Mouse (Mus musculus): ENCODE data around the gene Srf. TPM values are rescaled to one million over a fixed set of nuclear protein-coding genes. Genes with fewer than 3 reads are reported as not detected.
A peak's percentile ranks its signal among the peaks of the same experiment; 100 is the strongest.

Gene Srf
- polyA plus RNA-seq, 1 experiment from 2014 or later = 9.2 TPM

GRCm38 (mm10) chr17:46546995-46547394, 9.0 kb downstream of the Srf start:
- Histone ChIP-seq H3K9ac (ENCODE audit: low read depth, low read length) (no peak overlapping the region), H3K27me3 (replicated peaks; ENCODE audit: control insufficient read depth, insufficient read depth, low read length) (peaks cover 36% of the 10 kb centered on the region), H3K9me3 (ENCODE audit: control insufficient read depth, low read length) (no peaks in the 10 kb centered on the region), H3K36me3 (ENCODE audit: control insufficient read depth, insufficient read depth, low read length) (peaks cover 27% of the 10 kb centered on the region), H3K4me1 (replicated peaks; ENCODE audit: control insufficient read depth, insufficient read depth, low read length) (peaks cover 20% of the 10 kb centered on the region), H3K4me3 (ENCODE audit: low read depth, low read length) (no peak overlapping the region), H3K4me2 (no peak overlapping the region; the same call in 1 of the 2 replicates), H3K27ac (ENCODE audit: low read depth, low read length) (no peak overlapping the region)
- ATAC-seq (replicated peaks; ENCODE audit: low FRiP score) (no peak), DNase-seq (ENCODE audit: low spot score) (no peak)
- 23% methylated on average over 8 of the region's 8 CpGs for WGBS

- peak overlapping the region; percentile 44; the same call in 1 of the 2 replicates for H3K9ac ChIP-seq (ENCODE audit: low read depth, low read length)
- H3K27ac ChIP-seq (ENCODE audit: low read depth, low read length) = no peak overlapping the region
Observed at GRCm38 (mm10) chr17:46546591-46546990, 9.4 kb downstream of the Srf start.

GRCm38 (mm10) chr17:46545813-46546564, 10.0 kb downstream of the Srf start, which contains the start of gene Cul9:
Gene Cul9 (minus strand): TSS chr17:46546388.
- H3K36me3 ChIP-seq (ENCODE audit: control insufficient read depth, insufficient read depth, low read length) = peaks cover 20% of the 10 kb centered on the region
- H3K9ac ChIP-seq (ENCODE audit: low read depth, low read length) = peak within 1 kb of the TSS; percentile 44
- no peak within 1 kb of the TSS for H3K27ac ChIP-seq (ENCODE audit: low read depth, low read length)
- H3K27me3 ChIP-seq (replicated peaks; ENCODE audit: control insufficient read depth, insufficient read depth, low read length) = peaks cover 36% of the 10 kb centered on the region
- no peaks in the 10 kb centered on the region for H3K9me3 ChIP-seq (ENCODE audit: control insufficient read depth, low read length)
- DNase-seq (ENCODE audit: low spot score) (peak; percentile 53), ATAC-seq (replicated peaks; ENCODE audit: low FRiP score) (no peak)
- H3K4me1 ChIP-seq (replicated peaks; ENCODE audit: control insufficient read depth, insufficient read depth, low read length) = peaks cover 20% of the 10 kb centered on the region
- WGBS = 5% methylated on average over 48 of the region's 49 CpGs
- peak within 1 kb of the TSS; percentile 75 for H3K4me2 ChIP-seq
- peak within 1 kb of the TSS; percentile 49 for H3K4me3 ChIP-seq (ENCODE audit: low read depth, low read length)

More at GRCm38 (mm10) chr17:46546591-46546990, 9.4 kb downstream of the Srf start:
- WGBS = 23% methylated on average over 7 of the region's 7 CpGs
- ATAC-seq (replicated peaks; ENCODE audit: low FRiP score) (no peak), DNase-seq (ENCODE audit: low spot score) (no peak)
- Histone ChIP-seq H3K27me3 (replicated peaks; ENCODE audit: control insufficient read depth, insufficient read depth, low read length) (peaks cover 36% of the 10 kb centered on the region), H3K4me2 (peak overlapping the region; percentile 75), H3K9me3 (ENCODE audit: control insufficient read depth, low read length) (no peaks in the 10 kb centered on the region), H3K36me3 (ENCODE audit: control insufficient read depth, insufficient read depth, low read length) (peaks cover 25% of the 10 kb centered on the region), H3K4me3 (ENCODE audit: low read depth, low read length) (peak overlapping the region; percentile 49), H3K4me1 (replicated peaks; ENCODE audit: control insufficient read depth, insufficient read depth, low read length) (peaks cover 20% of the 10 kb centered on the region)

GRCm38 (mm10) chr17:46543661-46544060, 12.3 kb downstream of the Srf start:
- Histone ChIP-seq H3K27ac (ENCODE audit: low read depth, low read length) (no peak overlapping the region), H3K9me3 (ENCODE audit: control insufficient read depth, low read length) (no peaks in the 10 kb centered on the region), H3K27me3 (replicated peaks; ENCODE audit: control insufficient read depth, insufficient read depth, low read length) (peaks cover 50% of the 10 kb centered on the region), H3K4me1 (replicated peaks; ENCODE audit: control insufficient read depth, insufficient read depth, low read length) (peaks cover 20% of the 10 kb centered on the region), H3K36me3 (ENCODE audit: control insufficient read depth, insufficient read depth, low read length) (peaks cover 4% of the 10 kb centered on the region), H3K9ac (ENCODE audit: low read depth, low read length) (no peak overlapping the region), H3K4me3 (ENCODE audit: low read depth, low read length) (no peak overlapping the region), H3K4me2 (no peak overlapping the region)
- WGBS = 84% methylated on average over 12 of the region's 12 CpGs
- ATAC-seq (replicated peaks; ENCODE audit: low FRiP score) (no peak), DNase-seq (ENCODE audit: low spot score) (no peak)

GRCm38 (mm10) chr17:46525579-46526307, 30.2 kb downstream of the Srf start:
- Histone ChIP-seq H3K27me3 (replicated peaks; ENCODE audit: control insufficient read depth, insufficient read depth, low read length) (peaks cover 17% of the 10 kb centered on the region), H3K9me3 (ENCODE audit: control insufficient read depth, low read length) (no peaks in the 10 kb centered on the region), H3K4me3 (ENCODE audit: low read depth, low read length) (no peak overlapping the region), H3K9ac (ENCODE audit: low read depth, low read length) (no peak overlapping the region), H3K36me3 (ENCODE audit: control insufficient read depth, insufficient read depth, low read length) (no peaks in the 10 kb centered on the region), H3K4me1 (replicated peaks; ENCODE audit: control insufficient read depth, insufficient read depth, low read length) (peaks cover 3% of the 10 kb centered on the region), H3K27ac (ENCODE audit: low read depth, low read length) (no peak overlapping the region), H3K4me2 (no peak overlapping the region)
- ATAC-seq (replicated peaks; ENCODE audit: low FRiP score) (no peak), DNase-seq (ENCODE audit: low spot score) (peak; percentile 62)
- WGBS = 33% methylated on average over 12 of the region's 12 CpGs

- no peak overlapping the region for H3K4me2 ChIP-seq
- WGBS = 65% methylated on average over 10 of the region's 10 CpGs
- no peak overlapping the region for H3K27ac ChIP-seq (ENCODE audit: low read depth, low read length)
- H3K27me3 ChIP-seq (replicated peaks; ENCODE audit: control insufficient read depth, insufficient read depth, low read length) = peaks cover 24% of the 10 kb centered on the region
- no peak for DNase-seq (ENCODE audit: low spot score)
- peaks cover 4% of the 10 kb centered on the region for H3K4me1 ChIP-seq (replicated peaks; ENCODE audit: control insufficient read depth, insufficient read depth, low read length)
- H3K9ac ChIP-seq (ENCODE audit: low read depth, low read length) = no peak overlapping the region
- no peaks in the 10 kb centered on the region for H3K9me3 ChIP-seq (ENCODE audit: control insufficient read depth, low read length)
- no peaks in the 10 kb centered on the region for H3K36me3 ChIP-seq (ENCODE audit: control insufficient read depth, insufficient read depth, low read length)
- no peak for ATAC-seq (replicated peaks; ENCODE audit: low FRiP score)
- no peak overlapping the region for H3K4me3 ChIP-seq (ENCODE audit: low read depth, low read length)
Observed at GRCm38 (mm10) chr17:46525065-46525464, 30.9 kb downstream of the Srf start.

GRCm38 (mm10) chr17:46521963-46522668, 33.9 kb downstream of the Srf start:
- ATAC-seq (replicated peaks; ENCODE audit: low FRiP score) = no peak
- H3K4me1 ChIP-seq (replicated peaks; ENCODE audit: control insufficient read depth, insufficient read depth, low read length) = peaks cover 4% of the 10 kb centered on the region
- no peak overlapping the region for H3K4me2 ChIP-seq
- no peak overlapping the region for H3K4me3 ChIP-seq (ENCODE audit: low read depth, low read length)
- no peak for DNase-seq (ENCODE audit: low spot score)
- WGBS = 48% methylated on average over 24 of the region's 24 CpGs
- peaks cover 34% of the 10 kb centered on the region for H3K27me3 ChIP-seq (replicated peaks; ENCODE audit: control insufficient read depth, insufficient read depth, low read length)
- H3K27ac ChIP-seq (ENCODE audit: low read depth, low read length) = no peak overlapping the region
- H3K9ac ChIP-seq (ENCODE audit: low read depth, low read length) = no peak overlapping the region
- no peaks in the 10 kb centered on the region for H3K9me3 ChIP-seq (ENCODE audit: control insufficient read depth, low read length)
- no peaks in the 10 kb centered on the region for H3K36me3 ChIP-seq (ENCODE audit: control insufficient read depth, insufficient read depth, low read length)

GRCm38 (mm10) chr17:46521174-46521573, 34.8 kb downstream of the Srf start:
- Histone ChIP-seq H3K4me3 (ENCODE audit: low read depth, low read length) (peak overlapping the region; percentile 1; the same call in 1 of the 2 replicates), H3K9me3 (ENCODE audit: control insufficient read depth, low read length) (no peaks in the 10 kb centered on the region), H3K36me3 (ENCODE audit: control insufficient read depth, insufficient read depth, low read length) (no peaks in the 10 kb centered on the region), H3K27ac (ENCODE audit: low read depth, low read length) (no peak overlapping the region), H3K4me1 (replicated peaks; ENCODE audit: control insufficient read depth, insufficient read depth, low read length) (peaks cover 4% of the 10 kb centered on the region), H3K9ac (ENCODE audit: low read depth, low read length) (no peak overlapping the region), H3K4me2 (peak overlapping the region; percentile 50), H3K27me3 (replicated peaks; ENCODE audit: control insufficient read depth, insufficient read depth, low read length) (peaks cover 34% of the 10 kb centered on the region)
- DNase-seq (ENCODE audit: low spot score) (no peak), ATAC-seq (replicated peaks; ENCODE audit: low FRiP score) (no peak)
- WGBS = 71% methylated on average over 9 of the region's 9 CpGs
